Mouse (Mus musculus) small intestine, adult 2 months (tissue): ENCODE measurements around the gene Trappc10.

Experiments used
- CTCF ChIP-seq: fragments of 200-500 bp; IDR thresholded peaks from 2 replicates; pipeline ENCODE4 v1.5.1; 2012; ENCODE audit warnings: low read depth, mild to moderate bottlenecking, control low read depth, inconsistent platforms, low read length, moderate library complexity, mixed read lengths; ENCODE audit not compliant: insufficient replicate concordance, insufficient read length; ENCODE audit errors: extremely low read depth
- POLR2A ChIP-seq: fragments of 200-500 bp; IDR thresholded peaks from 2 replicates; pipeline ENCODE4 v1.6.1; 2012; ENCODE audit warnings: low read depth, mild to moderate bottlenecking, control low read depth, inconsistent platforms, low read length, moderate library complexity

- no peak for TF ChIP-seq POLR2A
- TF ChIP-seq CTCF: no peak
Measured at GRCm38 (mm10) chr10:78164786-78165185, 79.7 kb downstream of the Trappc10 start.
